Mouse (Mus musculus): Measurements from ENCODE around the gene Vmn2r42. TPM values are rescaled to one million over a fixed set of nuclear protein-coding genes. Genes with fewer than 3 reads are reported as not detected.
"Not testable (repeated sequence)": the region's sequence is repeated elsewhere in the genome, so short reads cannot be mapped to it uniquely, and the experiment has no call there.

The Vmn2r42 gene
- polyA plus RNA-seq (2015; fragmentation: Nextera tagmentation; extraction: Ambion mirVana) = not detected in 2 replicates

DNA sequence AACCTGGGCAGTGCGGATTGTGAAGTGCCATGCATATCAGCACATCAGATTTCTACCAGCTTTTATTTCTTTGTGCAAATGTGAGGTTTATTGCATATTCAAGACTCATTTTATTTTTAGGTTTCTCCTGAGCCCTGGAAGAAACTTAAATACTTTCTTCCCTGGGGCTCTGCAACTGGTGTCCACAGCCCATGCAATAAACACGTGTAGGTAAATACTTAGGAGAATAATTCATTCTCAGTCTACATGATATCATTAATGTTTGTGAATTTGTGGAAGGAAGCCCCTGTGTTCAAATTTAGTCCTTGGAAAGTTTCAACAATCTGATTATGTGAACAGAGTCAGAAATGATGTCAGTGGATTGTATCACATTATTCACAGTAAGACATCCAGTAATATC, at the start of gene Vmn2r42:
Gene Vmn2r42, minus strand, starts transcription at position 101 of the 400 bp plus-strand sequence.
- not testable (repeated sequence) for DNase-seq (ENCODE audit: low spot score)

DNA sequence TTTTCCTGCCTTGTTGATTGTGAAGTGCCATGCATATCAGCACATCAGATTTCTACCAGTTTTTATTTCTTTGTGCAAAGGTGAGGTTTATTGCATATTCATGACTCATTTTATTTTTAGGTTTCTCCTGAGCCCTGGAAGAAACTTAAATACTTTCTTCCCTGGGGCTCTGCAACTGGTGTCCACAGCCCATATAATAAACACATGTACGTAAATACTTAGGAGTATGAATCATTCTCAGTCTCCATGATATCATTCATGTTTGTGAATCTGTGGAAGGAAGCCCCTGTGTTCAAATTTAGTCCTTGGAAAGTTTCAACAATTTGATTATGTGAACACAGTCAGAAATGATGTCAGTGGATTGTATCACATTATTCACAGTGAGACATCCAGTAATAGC, 38.6 kb downstream of the Vmn2r42 start, which contains the start of gene Vmn2r41:
Gene Vmn2r41, minus strand, starts transcription at position 101 of the 400 bp plus-strand sequence.
- not testable (repeated sequence) for DNase-seq (ENCODE audit: low spot score)

Other genes starting within 250 kb of the Vmn2r42 start
- not detected in 2 replicates for gene Vmn2r41, start 38.7 kb downstream of the Vmn2r42 start, polyA plus RNA-seq (2015; fragmentation: Nextera tagmentation; extraction: Ambion mirVana)
- not detected in 2 replicates for gene Vmn2r43, start 60.3 kb upstream of the Vmn2r42 start, polyA plus RNA-seq (2015; fragmentation: Nextera tagmentation; extraction: Ambion mirVana)
- gene Vmn2r44, start 183.0 kb upstream of the Vmn2r42 start, polyA plus RNA-seq (2015; fragmentation: Nextera tagmentation; extraction: Ambion mirVana) = not detected in 2 replicates